Mouse (Mus musculus) myocyte (in vitro differentiated cells): ENCODE results near the gene Agbl2.

Experiments
- E2F4 ChIP-seq: IDR thresholded peaks from one replicate; pipeline ENCODE4 v1.6.1; 2011; ENCODE audit warnings: mild to moderate bottlenecking, control low read depth, moderate library complexity; ENCODE audit not compliant: insufficient read depth
- MAX ChIP-seq: IDR thresholded peaks from one replicate; pipeline ENCODE4 v1.6.1; 2011; ENCODE audit warnings: low read depth, mild to moderate bottlenecking, control low read depth
- MYOG ChIP-seq, 3 experiments: IDR thresholded peaks; one replicate each; pipeline ENCODE4 v1.6.1; 2011; ENCODE audit warnings: control low read depth in 2 of 3, low read depth in 2 of 3, mild to moderate bottlenecking in 2 of 3; ENCODE audit not compliant: insufficient read length in 2 of 3, control insufficient read depth in 1 of 3, insufficient read depth in 1 of 3
- POLR2A ChIP-seq: IDR thresholded peaks from one replicate; pipeline ENCODE4 v1.6.1; 2011; ENCODE audit warnings: low read depth, mild to moderate bottlenecking, control low read depth, moderate library complexity; ENCODE audit not compliant: insufficient read length
- USF1 ChIP-seq: IDR thresholded peaks from one replicate; pipeline ENCODE4 v1.6.1; 2011; ENCODE audit warnings: low read depth, mild to moderate bottlenecking, control low read depth, moderate library complexity

GRCm38 (mm10) chr2:90782901-90783486 is 467 bp downstream of the Agbl2 start:
- TF ChIP-seq POLR2A (no peak), MAX (no peak), USF1 (no peak), MYOG (IDR thresholded peaks at IDR 0.05; ENCODE audit: control insufficient read depth in 1 of 3, insufficient read depth in 1 of 3, insufficient read length in 2 of 3, low read depth in 2 of 3) (no peak), E2F4 (no peak)
